Mouse (Mus musculus): ENCODE measurements around the gene Garem2.
A peak's percentile ranks its signal among the peaks of the same experiment; 100 is the strongest.

The Garem2 gene

DNA sequence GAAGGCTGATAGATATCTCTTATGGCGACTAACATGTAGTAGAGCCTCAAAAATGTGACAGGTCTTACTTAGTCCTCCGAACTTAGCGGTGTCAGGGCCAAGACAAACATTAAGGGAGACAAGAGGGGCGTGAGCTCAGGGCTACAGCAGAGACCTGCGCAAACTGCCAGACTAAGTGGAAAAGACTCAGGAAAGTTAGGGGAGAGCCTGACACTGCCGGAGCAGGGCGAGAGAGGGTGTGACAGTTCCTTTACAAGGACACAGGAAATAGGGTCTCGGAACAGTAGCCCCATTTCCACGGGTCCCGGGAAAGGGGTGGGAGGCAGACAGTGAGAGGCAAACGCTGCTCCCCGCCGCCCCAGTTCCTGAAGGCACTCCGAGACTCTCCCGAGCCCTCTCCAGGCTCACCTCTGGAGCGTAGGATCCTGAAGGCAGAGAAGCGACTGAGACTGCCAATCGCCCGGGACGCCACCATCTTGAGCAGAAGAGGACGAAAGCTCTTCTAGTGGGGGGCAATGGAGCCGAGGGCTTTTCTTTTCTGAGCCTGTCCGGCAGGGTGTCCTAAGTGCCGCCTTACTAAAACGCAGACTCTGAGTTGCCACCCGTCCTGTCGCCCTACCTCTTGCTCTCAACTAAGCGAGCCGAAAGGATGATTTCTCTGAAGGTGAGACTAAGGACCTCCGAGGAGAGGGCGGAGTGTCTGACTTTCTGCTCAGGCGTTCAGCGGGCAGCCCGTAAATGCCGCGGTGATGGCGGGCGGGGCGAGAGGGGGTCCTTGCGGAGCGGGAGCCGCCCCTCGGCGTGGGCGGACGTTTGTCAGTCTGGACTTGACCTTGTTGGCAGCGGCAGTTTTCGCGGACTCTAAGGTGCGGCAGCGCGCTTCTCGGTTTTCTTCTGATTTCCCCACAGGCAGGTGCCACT is 49.8 kb downstream of the Garem2 start, which contains the start of the genes Hadha and Hadhb:
Gene Hadha, minus strand, starts transcription at position 689 of the 921 bp plus-strand sequence.
Gene Hadhb, plus strand, starts transcription at position 775 of the 921 bp plus-strand sequence.
- peak; percentile 94 to 96 for DNase-seq

DNA sequence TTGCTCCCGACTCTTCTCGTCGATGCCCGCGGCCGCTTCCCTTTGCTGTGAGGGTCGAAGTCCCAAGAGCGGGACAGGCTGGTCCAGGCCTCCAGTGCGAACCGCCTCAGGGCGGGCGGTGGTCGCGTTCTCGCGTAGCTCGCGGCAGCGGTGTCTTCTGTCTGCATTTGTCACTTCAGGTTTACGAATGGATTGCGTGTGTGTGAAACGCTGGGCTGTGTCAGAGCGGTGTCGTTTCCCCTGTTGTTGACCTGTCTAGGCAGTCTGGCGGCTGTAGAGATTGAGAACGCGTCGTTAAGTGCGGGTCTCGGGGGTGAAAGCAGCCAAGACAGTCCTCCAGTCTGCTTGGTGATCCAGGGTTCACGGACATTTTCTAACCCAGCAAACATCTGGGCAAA is 50.4 kb downstream of the Garem2 start:
- no peak for DNase-seq

DNA sequence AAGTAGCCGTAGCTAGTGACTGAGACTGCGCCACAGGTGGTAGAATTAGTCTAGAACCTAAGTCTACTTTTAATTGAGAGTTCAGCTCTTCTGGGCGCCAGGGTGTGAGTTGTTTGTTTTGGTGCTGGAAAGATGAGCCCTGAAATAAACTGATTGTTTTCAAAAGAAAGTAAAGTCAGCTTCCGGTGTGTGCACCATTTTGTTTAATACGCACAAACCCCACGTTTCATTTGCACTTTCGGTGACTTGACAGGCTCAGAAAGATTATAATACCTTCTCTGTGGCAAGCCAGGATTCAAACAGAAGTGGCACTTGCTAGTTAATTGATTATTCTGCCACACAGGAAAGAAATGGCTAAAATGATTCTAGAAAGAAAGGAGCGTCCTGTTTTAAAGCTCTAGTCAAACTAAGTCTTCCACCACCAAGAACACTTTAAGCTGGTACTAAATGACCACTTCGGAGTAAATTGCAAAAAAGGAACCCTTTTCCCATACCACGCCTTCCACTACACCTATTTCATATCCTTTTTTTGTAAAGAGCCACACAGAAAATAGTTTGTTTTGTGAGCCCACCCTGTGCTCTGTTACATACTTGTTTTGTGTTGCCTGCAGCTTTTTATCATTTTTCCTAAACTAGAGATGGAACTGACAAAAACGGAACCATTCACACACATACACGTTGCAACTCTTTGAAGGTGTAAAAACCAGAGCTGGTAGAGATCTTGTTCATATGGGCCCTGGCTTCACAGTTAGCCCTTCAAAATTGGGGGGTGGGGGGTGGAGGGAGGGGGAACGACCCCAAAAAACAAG is 51.1 kb downstream of the Garem2 start:
- no peak for DNase-seq

DNA sequence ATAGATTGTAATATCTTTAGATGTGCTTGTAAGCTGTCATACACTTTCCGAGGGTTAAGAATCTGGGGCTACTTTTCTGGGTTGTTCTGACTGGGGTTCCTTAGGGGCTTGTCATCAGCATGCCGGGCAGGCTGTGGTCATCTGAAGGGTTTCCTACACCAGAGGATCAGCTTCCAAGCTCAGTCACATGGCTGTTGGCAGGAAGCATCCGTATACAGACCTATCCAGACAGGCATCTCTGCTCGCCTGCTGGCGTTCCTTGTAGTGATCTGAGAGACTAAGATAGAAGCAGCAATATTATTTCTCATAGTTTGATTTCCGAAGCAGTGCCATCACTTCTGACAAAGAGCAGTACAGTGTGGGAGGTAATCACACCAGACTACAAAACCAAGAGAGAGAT is 54.6 kb downstream of the Garem2 start:
- peak; percentile 34 to 59 for DNase-seq

DNA sequence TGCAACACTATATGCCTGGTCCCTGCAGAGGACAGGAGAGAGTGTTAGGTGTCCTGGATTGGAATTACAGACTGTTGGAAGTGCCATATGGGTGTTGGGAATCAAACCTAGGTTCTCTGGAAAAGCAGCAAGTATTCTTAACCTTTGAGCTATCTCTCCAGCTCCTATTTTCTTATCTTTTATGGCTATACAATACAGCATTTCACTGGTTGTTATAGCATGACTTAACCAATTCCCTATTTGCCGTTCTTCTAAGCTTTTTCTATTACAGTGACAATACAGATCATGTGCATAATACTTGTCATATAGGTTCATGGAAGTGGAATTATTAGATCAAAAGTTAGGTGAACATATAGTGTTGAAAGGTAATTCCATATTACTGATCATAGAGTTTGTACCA is 56.9 kb downstream of the Garem2 start:
- DNase-seq, result no peak

DNA sequence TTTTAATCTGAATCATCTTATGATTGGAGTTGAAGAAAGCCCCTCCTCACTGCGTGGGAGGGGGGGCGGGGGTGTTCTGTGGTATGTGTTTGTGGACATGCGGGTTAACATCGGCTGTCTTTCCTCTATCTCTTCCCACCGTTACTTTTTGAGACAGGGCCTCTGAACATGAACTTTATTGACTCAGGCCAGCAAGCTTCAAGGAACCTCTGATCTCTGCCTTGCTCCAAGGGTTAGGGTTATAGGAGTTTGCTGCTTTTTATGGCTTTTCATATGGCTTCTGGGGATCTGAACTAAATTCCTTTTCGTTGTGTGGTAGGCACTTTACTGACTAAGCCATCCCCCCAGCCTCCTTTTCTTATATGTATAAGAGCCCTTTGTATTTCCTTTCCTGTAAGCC is 57.4 kb downstream of the Garem2 start:
- no peak for DNase-seq

DNA sequence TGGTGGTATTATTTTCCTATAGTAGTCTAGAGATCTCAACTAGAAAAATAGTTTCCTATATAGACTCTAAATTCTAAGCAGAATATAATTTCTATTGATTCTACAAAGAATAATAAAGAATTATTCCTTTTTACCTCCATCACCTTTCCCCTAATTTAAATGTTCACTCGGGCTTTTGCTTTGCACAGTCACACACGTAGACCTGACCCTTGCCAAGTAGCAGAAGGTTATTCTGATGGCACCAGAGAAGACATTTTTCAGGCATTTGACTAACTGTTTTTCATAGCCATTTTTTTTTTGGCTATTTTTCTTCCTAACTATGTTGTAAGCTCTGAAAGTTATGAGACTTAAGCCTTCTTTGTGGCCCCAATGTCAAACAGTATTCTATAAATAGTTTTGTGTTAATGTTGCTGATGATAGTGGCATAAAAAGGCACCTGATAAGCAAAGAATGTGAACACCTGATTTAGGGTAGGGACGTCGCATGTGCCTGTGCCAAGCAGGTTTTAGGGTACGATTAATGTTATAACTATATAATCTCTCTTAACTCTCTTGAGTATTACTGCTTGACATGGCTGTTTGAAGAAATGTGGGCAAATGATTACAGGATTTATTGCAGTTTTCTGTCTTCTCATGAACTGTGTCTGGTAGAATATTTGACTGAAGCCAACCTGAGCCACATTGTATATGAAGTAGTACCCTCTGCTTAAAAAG is 60.4 kb downstream of the Garem2 start:
- DNase-seq, result no peak

Measured in cerebellum, postnatal 14 days (tissue).